Mouse (Mus musculus): ENCODE data around the gene Pde8b.

DNA sequence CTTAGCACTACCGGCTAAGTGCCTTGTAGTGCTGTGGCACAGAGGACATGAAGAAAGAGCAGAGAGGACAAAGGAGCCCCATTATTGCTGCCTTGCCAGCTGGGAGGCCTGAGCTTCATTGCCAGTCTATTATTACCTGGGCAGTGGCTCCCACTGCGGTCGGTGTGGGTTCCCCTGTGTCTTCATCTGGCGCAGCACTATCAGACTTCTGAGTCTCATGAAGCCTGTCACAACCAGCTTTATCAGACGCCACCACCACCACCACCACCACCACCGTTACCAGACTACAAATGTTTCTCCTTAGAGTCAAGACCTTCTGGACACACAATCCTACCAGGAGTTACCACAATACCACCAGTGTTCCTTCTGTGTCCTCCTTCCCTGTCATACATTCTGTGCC lies 171.6 kb downstream of the Pde8b start:
- no peak for TF ChIP-seq CTCF (IDR thresholded peaks at IDR 0.05; ENCODE audit: low read depth)
- TF ChIP-seq EP300 (IDR thresholded peaks at IDR 0.05; ENCODE audit: low read depth): no peak
